ENCODE assay signal across 14 mouse cellular contexts in the genomic region with DNA sequence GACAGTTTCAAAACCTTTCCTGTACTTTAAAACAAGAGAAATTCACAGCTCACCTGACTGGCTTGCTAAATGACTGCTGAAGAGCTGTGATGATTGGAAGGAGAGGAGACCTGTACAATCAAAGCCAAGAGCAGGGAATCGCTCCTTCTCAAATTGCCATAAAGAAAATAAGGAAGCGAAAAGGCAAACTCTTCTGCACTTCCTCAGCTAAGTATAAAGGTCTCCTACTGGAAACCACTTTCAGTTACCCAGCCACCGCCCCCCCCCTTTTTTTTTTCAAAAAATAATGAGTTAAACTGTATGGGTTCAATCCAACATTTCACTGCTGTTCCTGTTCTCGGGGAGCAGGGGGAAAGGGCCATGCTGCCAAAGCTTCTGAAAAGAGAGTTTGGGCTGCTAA.
"Had no signal": no experiment of that assay in that cellular context is flagged by ENCODE, and none has a peak within 500 bp of the region (broad histone marks: within the 10 kb centered on the region; RNA-seq: fewer than 3 reads in every experiment).

No protein-coding gene starts in this region.

- H3K9ac ChIP-seq: liver, embryonic 15.5 days had no signal

- H3K4me1 ChIP-seq: liver, embryonic 15.5 days; megakaryocyte, embryonic 14.5 days had no signal

- H3K4me2 ChIP-seq: liver, embryonic 11.5 days; liver, embryonic 15.5 days had no signal

- H3K27ac ChIP-seq: layer of hippocampus, adult 2 months; limb, embryonic 10.5 days; liver, embryonic 15.5 days had no signal

- ATAC-seq: lung, postnatal 0 days had no signal

- DNase-seq: kidney, adult 18-20 months; kidney, postnatal 10 days; kidney, postnatal 4 days; lung, adult 2 months; lung, postnatal 36 days; midbrain, embryonic 14.5 days; thymus, postnatal 4 days had no signal

- H3K4me3 ChIP-seq: layer of hippocampus, adult 2 months; limb, embryonic 10.5 days; liver, embryonic 15.5 days; megakaryocyte, embryonic 14.5 days; myocyte had no signal

- H3K9me3 ChIP-seq: limb, embryonic 10.5 days; liver, embryonic 15.5 days; megakaryocyte, embryonic 14.5 days had no signal

- H3K36me3 ChIP-seq: limb, embryonic 10.5 days; liver, embryonic 15.5 days had no signal
